Mouse (Mus musculus) heart, embryonic 14.5 days (tissue): Measurements from ENCODE around the gene Kctd11. TPM values are rescaled to one million over a fixed set of nuclear protein-coding genes. Genes with fewer than 3 reads are reported as not detected.

Experiments used
- ATAC-seq: fragments of 200-750 bp; cut with Nextera tagmentation; 2 replicates; pipeline ENCODE4 v1.8.0; 2017; ENCODE audit warnings: low read depth, moderate TSS enrichment; ENCODE audit not compliant: insufficient number of reproducible peaks, insufficient read depth, low FRiP score
- H3K27ac ChIP-seq, 2 experiments: fragments of 200-500 bp in 1 of 2; fragments of 300-500 bp in 1 of 2; sonication (generic) in 1 of 2; replicated peaks in 1 of 2; 2 replicates each; pipeline ENCODE4 v1.5.1; 2012 to 2014; ENCODE audit warnings: low read depth in 2 of 2, low read length in 2 of 2, control low read depth in 1 of 2, mild to moderate bottlenecking in 1 of 2, mixed read lengths in 1 of 2; ENCODE audit not compliant: control insufficient read depth in 1 of 2, insufficient read depth in 1 of 2
- H3K27me3 ChIP-seq: fragments of 300-500 bp; sonication (generic); 2 replicates; pipeline ENCODE4 v1.6.1; 2014; ENCODE audit warnings: mild to moderate bottlenecking, low read length, control low read depth; ENCODE audit not compliant: control insufficient read depth, insufficient read depth
- H3K36me3 ChIP-seq: fragments of 300-500 bp; sonication (generic); 2 replicates; pipeline ENCODE4 v1.6.1; 2014; ENCODE audit warnings: mild to moderate bottlenecking, control low read depth, low read length, mixed read lengths; ENCODE audit not compliant: control insufficient read depth, insufficient read depth
- H3K4me1 ChIP-seq, 2 experiments: fragments of 200-500 bp in 1 of 2; fragments of 300-500 bp in 1 of 2; sonication (generic) in 1 of 2; 2 replicates each; pipeline ENCODE4 v1.6.1; 2012 to 2014; ENCODE audit warnings: low read length in 2 of 2, control low read depth in 1 of 2, mixed read lengths in 1 of 2; ENCODE audit not compliant: control insufficient read depth in 2 of 2, insufficient read depth in 2 of 2
- H3K4me2 ChIP-seq: fragments of 300-500 bp; sonication (generic); 2 replicates; pipeline ENCODE4 v1.6.1; 2014; ENCODE audit warnings: mild to moderate bottlenecking, low read length
- H3K4me3 ChIP-seq, 2 experiments: fragments of 200-500 bp in 1 of 2; fragments of 300-500 bp in 1 of 2; sonication (generic) in 1 of 2; 2 replicates each; pipeline ENCODE4 v1.5.1; 2012 to 2014; ENCODE audit warnings: low read length in 2 of 2, mild to moderate bottlenecking in 2 of 2, control low read depth in 1 of 2, low read depth in 1 of 2, moderate library complexity in 1 of 2; ENCODE audit not compliant: control insufficient read depth in 1 of 2, insufficient read depth in 1 of 2
- H3K9ac ChIP-seq: fragments of 300-500 bp; sonication (generic); 2 replicates; pipeline ENCODE4 v1.6.1; 2014; ENCODE audit warnings: mild to moderate bottlenecking, low read length
- H3K9me3 ChIP-seq: fragments of 300-500 bp; sonication (generic); 2 replicates; pipeline ENCODE4 v1.6.1; 2016; ENCODE audit warnings: low read length, control low read depth; ENCODE audit not compliant: control insufficient read depth
- WGBS: fragments of 180-500 bp; shearing (Covaris S2); extraction: QIAGEN DNeasy Blood & Tissue Kit; methylation state at CpG from one replicate; pipeline ENCODE4 v1.1.7; 2014; 5-methylcytosine and 5-hydroxymethylcytosine counted together
- polyA plus RNA-seq: library from polyadenylated mRNA; unstranded; fragments of >200 nt; fragmentation: Nextera tagmentation; extraction: Ambion mirVana; gene quantifications from 2 replicates; pipeline ENCODE4 v1.2.1, GENCODE M21; 2014

Kctd11 gene
- polyA plus RNA-seq, 1 experiment from 2014 or later, result 2.8 TPM

GRCm38 (mm10) chr11:69901406-69901846 is 20.2 kb upstream of the Kctd11 start:
- Histone ChIP-seq H3K4me2 (peak overlapping the region; percentile 99), H3K4me3 (peak overlapping the region; percentile 71 to 85), H3K27ac (peak overlapping the region; percentile 94 to 99), H3K4me1 (peaks cover 14 to 27% of the 10 kb centered on the region in 2 experiments), H3K27me3 (no peaks in the 10 kb centered on the region), H3K9me3 (no peaks in the 10 kb centered on the region), H3K36me3 (peaks cover 35% of the 10 kb centered on the region), H3K9ac (peak overlapping the region; percentile 94)
- WGBS, result under 1% methylated on average over 42 of the region's 42 CpGs
- peak; percentile 74 for ATAC-seq

- peak within 1 kb of the TSS; percentile 94 for H3K9ac ChIP-seq
- peak within 1 kb of the TSS; percentile 71 to 85 for H3K4me3 ChIP-seq
- no peaks in the 10 kb centered on the region for H3K9me3 ChIP-seq
- H3K36me3 ChIP-seq, result peaks cover 29% of the 10 kb centered on the region
- peak within 1 kb of the TSS; percentile 94 to 99 for H3K27ac ChIP-seq
- H3K4me1 ChIP-seq, result peaks cover 14 to 27% of the 10 kb centered on the region in 2 experiments
- peak within 1 kb of the TSS; percentile 99 for H3K4me2 ChIP-seq
- WGBS, result under 1% methylated on average over 38 of the region's 38 CpGs
- peak; percentile 86 for ATAC-seq
- no peaks in the 10 kb centered on the region for H3K27me3 ChIP-seq
Measured at GRCm38 (mm10) chr11:69900471-69901405, 19.5 kb upstream of the Kctd11 start, which contains the start of the genes 2810408A11Rik and Neurl4. TSS of gene 2810408A11Rik (minus strand) at chr11:69900987. TSS of gene Neurl4 (plus strand) at chr11:69901072.

GRCm38 (mm10) chr11:69899870-69900269 is 18.7 kb upstream of the Kctd11 start:
- peak overlapping the region; percentile 94 for H3K9ac ChIP-seq
- H3K27ac ChIP-seq, result no peak overlapping the region
- peak overlapping the region; percentile 99 for H3K4me2 ChIP-seq
- H3K4me1 ChIP-seq, result peaks cover 14 to 27% of the 10 kb centered on the region in 2 experiments
- peak overlapping the region; percentile 71 to 85; a peak in 3 of 4 replicates for H3K4me3 ChIP-seq
- ATAC-seq, result no peak
- 22% methylated on average over 4 of the region's 4 CpGs for WGBS
- H3K36me3 ChIP-seq, result peaks cover 20% of the 10 kb centered on the region
- H3K27me3 ChIP-seq, result no peaks in the 10 kb centered on the region
- H3K9me3 ChIP-seq, result no peaks in the 10 kb centered on the region

GRCm38 (mm10) chr11:69895291-69895690 is 14.1 kb upstream of the Kctd11 start, which contains the start of gene Acap1:
TSS of gene Acap1 (minus strand) at chr11:69895539.
- Histone ChIP-seq H3K36me3 (no peaks in the 10 kb centered on the region), H3K4me3 (no peak within 1 kb of the TSS), H3K27me3 (no peaks in the 10 kb centered on the region), H3K9me3 (no peaks in the 10 kb centered on the region), H3K4me1 (peaks cover 24 to 28% of the 10 kb centered on the region in 2 experiments), H3K27ac (no peak within 1 kb of the TSS), H3K9ac (no peak within 1 kb of the TSS), H3K4me2 (no peak within 1 kb of the TSS)
- WGBS, result 63% methylated on average over 4 of the region's 4 CpGs
- ATAC-seq, result no peak

GRCm38 (mm10) chr11:69894671-69895070 is 13.5 kb upstream of the Kctd11 start:
- Histone ChIP-seq H3K4me3 (no peak overlapping the region), H3K4me1 (peaks cover 26 to 27% of the 10 kb centered on the region in 2 experiments), H3K9ac (no peak overlapping the region), H3K4me2 (no peak overlapping the region), H3K36me3 (no peaks in the 10 kb centered on the region), H3K27me3 (no peaks in the 10 kb centered on the region), H3K9me3 (no peaks in the 10 kb centered on the region), H3K27ac (no peak overlapping the region)
- no peak for ATAC-seq
- WGBS, result 67% methylated on average over 5 of the region's 5 CpGs

- Histone ChIP-seq H3K9me3 (no peaks in the 10 kb centered on the region), H3K27ac (peak overlapping the region; percentile 27 to 30; a peak in 2 of 4 replicates), H3K27me3 (no peaks in the 10 kb centered on the region), H3K4me2 (no peak overlapping the region), H3K36me3 (no peaks in the 10 kb centered on the region), H3K9ac (no peak overlapping the region), H3K4me1 (peaks cover 20 to 22% of the 10 kb centered on the region in 2 experiments), H3K4me3 (no peak overlapping the region)
- WGBS, result 11% methylated on average over 4 of the region's 4 CpGs
- ATAC-seq, result peak; percentile 72
Measured at GRCm38 (mm10) chr11:69891482-69891881, 10.3 kb upstream of the Kctd11 start.

GRCm38 (mm10) chr11:69886907-69887635 is 5.9 kb upstream of the Kctd11 start:
- Histone ChIP-seq H3K4me1 (peaks cover 23 to 28% of the 10 kb centered on the region in 2 experiments), H3K36me3 (no peaks in the 10 kb centered on the region), H3K4me2 (no peak overlapping the region), H3K9me3 (no peaks in the 10 kb centered on the region), H3K9ac (no peak overlapping the region), H3K27ac (no peak overlapping the region), H3K27me3 (no peaks in the 10 kb centered on the region), H3K4me3 (no peak overlapping the region)
- WGBS, result 45% methylated on average over 8 of the region's 8 CpGs
- no peak for ATAC-seq
